Mouse (Mus musculus): ENCODE data around the gene Gm525. TPM values are rescaled to one million over a fixed set of nuclear protein-coding genes. Genes with fewer than 3 reads are reported as not detected.
"Not testable (repeated sequence)": the region's sequence is repeated elsewhere in the genome, so short reads cannot be mapped to it uniquely, and the experiment has no call there.

Gm525 gene
- polyA plus RNA-seq, 1 experiment from 2014 or later = not detected

DNA sequence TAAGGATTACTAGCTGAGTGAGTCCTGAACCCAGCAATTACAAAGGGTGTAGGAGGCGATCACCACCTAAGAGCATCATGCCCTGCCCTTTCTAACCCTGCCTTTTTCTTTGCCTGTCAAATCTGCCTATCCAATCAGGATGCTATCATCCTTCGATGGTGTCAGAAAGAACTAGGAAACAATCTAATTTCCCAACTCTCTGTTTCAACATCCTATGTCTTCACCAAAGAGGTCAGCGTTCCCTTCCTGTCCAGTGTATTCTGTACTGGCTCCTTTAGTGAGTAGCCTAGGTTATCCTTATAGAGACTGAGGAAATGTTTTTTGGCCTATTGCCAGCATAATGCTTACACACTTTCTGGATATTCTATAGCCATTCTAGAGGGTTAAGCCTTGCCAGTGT, 38.1 kb upstream of the Gm525 start:
- no peak overlapping the region for H3K27ac ChIP-seq (ENCODE audit: low read depth, low read length)
- H3K27me3 ChIP-seq (ENCODE audit: control insufficient read depth, insufficient read depth, low read length) = no peaks in the 10 kb centered on the region
- no peaks in the 10 kb centered on the region for H3K4me1 ChIP-seq (ENCODE audit: control insufficient read depth, insufficient read depth, low read length)
- H3K4me3 ChIP-seq (ENCODE audit: low read depth, low read length) = no peak overlapping the region
- no peak for ATAC-seq (ENCODE audit: low read depth)
- H3K9ac ChIP-seq (replicated peaks; ENCODE audit: low read depth, low read length) = no peak overlapping the region
- 86% methylated on average over 3 of the region's 3 CpGs for WGBS
- no peak overlapping the region for H3K4me2 ChIP-seq (ENCODE audit: low read depth, low read length)
- no peaks in the 10 kb centered on the region for H3K9me3 ChIP-seq (ENCODE audit: control insufficient read depth, low read length)
- H3K36me3 ChIP-seq (ENCODE audit: control insufficient read depth, insufficient read depth, low read length) = peaks cover 18% of the 10 kb centered on the region

DNA sequence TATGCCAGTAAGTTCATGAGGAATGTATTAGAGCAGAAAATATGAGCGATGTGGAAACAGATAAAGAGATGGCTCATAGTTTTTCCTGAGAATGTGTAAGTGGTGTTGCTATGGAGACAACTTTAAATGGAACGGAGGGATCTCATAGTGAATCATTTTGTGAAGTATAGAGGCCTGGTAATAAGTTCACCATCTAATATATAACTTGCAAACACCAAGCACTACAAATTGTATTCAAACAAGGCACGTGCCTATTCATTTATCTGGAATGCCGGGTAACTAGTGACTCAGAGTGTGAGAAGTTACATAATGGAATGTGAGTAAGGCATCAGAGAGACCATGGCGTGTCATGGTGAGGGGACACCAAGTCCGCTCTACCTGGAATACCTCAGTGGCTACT, 35.1 kb upstream of the Gm525 start:
- Histone ChIP-seq H3K4me2 (ENCODE audit: low read depth, low read length) (no peak overlapping the region), H3K27ac (ENCODE audit: low read depth, low read length) (no peak overlapping the region), H3K9me3 (ENCODE audit: control insufficient read depth, low read length) (no peaks in the 10 kb centered on the region), H3K36me3 (ENCODE audit: control insufficient read depth, insufficient read depth, low read length) (peaks cover 24% of the 10 kb centered on the region), H3K9ac (replicated peaks; ENCODE audit: low read depth, low read length) (no peak overlapping the region), H3K4me3 (ENCODE audit: low read depth, low read length) (no peak overlapping the region), H3K4me1 (ENCODE audit: control insufficient read depth, insufficient read depth, low read length) (no peaks in the 10 kb centered on the region), H3K27me3 (ENCODE audit: control insufficient read depth, insufficient read depth, low read length) (no peaks in the 10 kb centered on the region)
- no peak for ATAC-seq (ENCODE audit: low read depth)
- 90% methylated on average over 6 of the region's 6 CpGs for WGBS

DNA sequence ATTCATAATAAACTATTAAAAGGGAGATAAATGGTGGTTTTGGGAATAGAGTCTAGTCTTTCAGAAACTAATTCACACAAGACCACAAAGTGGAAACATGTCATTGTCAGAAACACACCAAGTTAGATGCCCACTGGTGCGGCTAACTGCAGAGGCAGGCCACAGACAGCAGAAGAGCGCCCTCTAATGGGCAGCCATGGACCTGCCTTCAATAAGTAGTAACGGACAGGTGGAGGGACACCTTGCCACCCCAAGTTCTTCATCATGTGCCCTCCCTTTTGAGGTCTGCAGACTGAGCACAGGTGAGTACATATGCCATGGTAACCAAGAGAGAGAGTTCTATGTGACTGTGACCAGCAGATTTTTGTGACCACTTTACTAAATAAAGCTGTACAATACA, 34.3 kb upstream of the Gm525 start:
- Histone ChIP-seq H3K4me2 (ENCODE audit: low read depth, low read length) (no peak overlapping the region), H3K9me3 (ENCODE audit: control insufficient read depth, low read length) (no peaks in the 10 kb centered on the region), H3K27ac (ENCODE audit: low read depth, low read length) (no peak overlapping the region), H3K4me3 (ENCODE audit: low read depth, low read length) (no peak overlapping the region), H3K9ac (replicated peaks; ENCODE audit: low read depth, low read length) (no peak overlapping the region), H3K36me3 (ENCODE audit: control insufficient read depth, insufficient read depth, low read length) (peaks cover 25% of the 10 kb centered on the region), H3K4me1 (ENCODE audit: control insufficient read depth, insufficient read depth, low read length) (no peaks in the 10 kb centered on the region), H3K27me3 (ENCODE audit: control insufficient read depth, insufficient read depth, low read length) (no peaks in the 10 kb centered on the region)
- no peak for ATAC-seq (ENCODE audit: low read depth)
- WGBS = 45% methylated on average over 3 of the region's 3 CpGs

DNA sequence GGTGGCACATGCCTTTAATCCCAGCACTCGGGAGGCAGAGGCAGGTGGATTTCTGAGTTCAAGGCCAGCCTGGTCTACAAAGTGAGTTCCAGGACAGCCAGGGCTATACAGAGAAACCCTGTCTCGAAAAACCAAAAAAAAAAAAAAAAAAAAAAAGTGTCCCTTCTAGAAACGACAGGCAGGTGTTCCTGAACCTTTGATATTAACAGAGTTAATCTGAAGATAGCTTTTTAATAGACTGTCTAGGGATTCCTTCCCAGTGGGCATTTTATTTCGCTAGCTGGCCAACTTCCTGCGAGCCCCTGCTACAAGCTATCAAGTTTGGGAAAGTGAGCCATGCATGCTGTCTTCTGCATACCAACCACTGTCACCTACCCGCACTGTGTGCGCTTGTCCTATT, 32.6 kb upstream of the Gm525 start:
- H3K27ac ChIP-seq (ENCODE audit: low read depth, low read length) = not testable (repeated sequence)
- peaks cover 39% of the 10 kb centered on the region for H3K36me3 ChIP-seq (ENCODE audit: control insufficient read depth, insufficient read depth, low read length)

DNA sequence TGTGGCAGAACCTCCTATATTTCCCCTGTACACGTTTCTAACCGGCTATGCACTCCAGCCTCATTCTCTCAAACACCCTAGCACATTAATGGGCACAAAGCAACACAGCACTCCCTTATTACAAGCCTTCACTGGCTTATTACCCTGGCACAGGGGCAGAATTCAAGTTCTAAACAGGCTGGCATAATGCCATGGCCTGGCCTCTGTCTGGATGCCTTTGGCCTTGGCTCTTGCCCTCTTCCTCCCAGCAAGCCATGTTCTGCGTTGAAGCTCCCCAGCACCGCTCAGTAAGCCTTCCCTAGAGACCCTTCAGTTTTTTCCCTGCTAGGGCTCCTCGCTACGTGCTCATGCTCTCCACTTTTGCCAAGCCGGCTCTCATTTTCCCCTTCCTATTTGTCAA, 30.6 kb upstream of the Gm525 start:
- Histone ChIP-seq H3K4me2 (ENCODE audit: low read depth, low read length) (no peak overlapping the region), H3K4me1 (ENCODE audit: control insufficient read depth, insufficient read depth, low read length) (no peaks in the 10 kb centered on the region), H3K4me3 (ENCODE audit: low read depth, low read length) (no peak overlapping the region), H3K27ac (ENCODE audit: low read depth, low read length) (no peak overlapping the region), H3K9ac (replicated peaks; ENCODE audit: low read depth, low read length) (no peak overlapping the region), H3K27me3 (ENCODE audit: control insufficient read depth, insufficient read depth, low read length) (no peaks in the 10 kb centered on the region), H3K9me3 (ENCODE audit: control insufficient read depth, low read length) (no peaks in the 10 kb centered on the region), H3K36me3 (ENCODE audit: control insufficient read depth, insufficient read depth, low read length) (peaks cover 53% of the 10 kb centered on the region)
- no peak for ATAC-seq (ENCODE audit: low read depth)
- 85% methylated on average over 7 of the region's 7 CpGs for WGBS

More for the DNA sequence above, 32.6 kb upstream of the Gm525 start:
- not testable (repeated sequence) for H3K4me1 ChIP-seq (ENCODE audit: control insufficient read depth, insufficient read depth, low read length); H3K9ac ChIP-seq (replicated peaks; ENCODE audit: low read depth, low read length); ATAC-seq (ENCODE audit: low read depth); H3K4me2 ChIP-seq (ENCODE audit: low read depth, low read length); H3K4me3 ChIP-seq (ENCODE audit: low read depth, low read length); H3K9me3 ChIP-seq (ENCODE audit: control insufficient read depth, low read length); H3K27me3 ChIP-seq (ENCODE audit: control insufficient read depth, insufficient read depth, low read length)
- WGBS = 91% methylated on average over 6 of the region's 7 CpGs

DNA sequence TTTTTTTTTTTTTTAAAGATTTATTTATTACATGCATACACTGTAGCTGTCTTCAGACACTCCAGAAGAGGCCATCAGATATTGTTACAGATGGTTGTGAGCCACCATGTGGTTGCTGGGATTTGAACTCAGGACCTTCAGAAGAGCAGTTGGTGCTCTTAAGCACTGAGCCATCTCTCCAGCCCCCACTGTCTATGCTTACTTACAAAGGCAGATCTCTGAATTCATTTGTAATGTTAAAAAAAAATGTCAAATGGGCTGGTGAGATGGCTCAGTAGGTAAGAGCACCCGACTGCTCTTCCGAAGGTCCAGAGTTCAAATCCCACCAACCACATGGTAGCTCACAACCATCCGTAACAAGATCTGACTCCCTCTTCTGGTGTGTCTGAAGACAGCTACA, 28.1 kb upstream of the Gm525 start:
- 100% methylated on average over 3 of the region's 3 CpGs for WGBS
- ATAC-seq (ENCODE audit: low read depth); H3K9ac ChIP-seq (replicated peaks; ENCODE audit: low read depth, low read length); H3K4me1 ChIP-seq (ENCODE audit: control insufficient read depth, insufficient read depth, low read length); H3K9me3 ChIP-seq (ENCODE audit: control insufficient read depth, low read length); H3K27ac ChIP-seq (ENCODE audit: low read depth, low read length); H3K27me3 ChIP-seq (ENCODE audit: control insufficient read depth, insufficient read depth, low read length); H3K4me3 ChIP-seq (ENCODE audit: low read depth, low read length); H3K4me2 ChIP-seq (ENCODE audit: low read depth, low read length): not testable (repeated sequence)
- peaks cover 50% of the 10 kb centered on the region for H3K36me3 ChIP-seq (ENCODE audit: control insufficient read depth, insufficient read depth, low read length)

DNA sequence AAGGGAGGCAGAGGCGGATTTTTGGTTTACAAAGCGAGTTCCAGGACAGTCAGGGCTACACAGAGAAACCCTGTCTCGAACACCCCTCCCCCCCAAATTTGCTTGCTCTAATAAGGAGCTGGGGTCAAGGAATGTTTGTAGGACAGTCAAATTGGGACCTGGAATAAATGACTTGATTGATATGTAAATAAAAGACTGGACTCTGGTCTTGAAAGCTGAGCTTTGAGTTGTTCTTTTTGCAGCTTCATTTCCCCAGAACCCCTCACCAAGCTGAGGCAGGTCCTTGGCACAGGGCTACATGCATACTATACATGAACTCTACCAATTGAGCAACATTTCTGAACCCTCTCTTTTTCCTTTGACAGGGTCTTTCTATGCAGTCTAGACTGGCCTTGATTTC, 27.6 kb upstream of the Gm525 start:
- Histone ChIP-seq H3K4me2 (ENCODE audit: low read depth, low read length) (no peak overlapping the region), H3K27ac (ENCODE audit: low read depth, low read length) (no peak overlapping the region), H3K4me3 (ENCODE audit: low read depth, low read length) (no peak overlapping the region), H3K36me3 (ENCODE audit: control insufficient read depth, insufficient read depth, low read length) (peaks cover 52% of the 10 kb centered on the region), H3K27me3 (ENCODE audit: control insufficient read depth, insufficient read depth, low read length) (no peaks in the 10 kb centered on the region), H3K4me1 (ENCODE audit: control insufficient read depth, insufficient read depth, low read length) (no peaks in the 10 kb centered on the region), H3K9me3 (ENCODE audit: control insufficient read depth, low read length) (no peaks in the 10 kb centered on the region), H3K9ac (replicated peaks; ENCODE audit: low read depth, low read length) (no peak overlapping the region)
- no peak for ATAC-seq (ENCODE audit: low read depth)
- WGBS = 93% methylated on average over 3 of the region's 3 CpGs

DNA sequence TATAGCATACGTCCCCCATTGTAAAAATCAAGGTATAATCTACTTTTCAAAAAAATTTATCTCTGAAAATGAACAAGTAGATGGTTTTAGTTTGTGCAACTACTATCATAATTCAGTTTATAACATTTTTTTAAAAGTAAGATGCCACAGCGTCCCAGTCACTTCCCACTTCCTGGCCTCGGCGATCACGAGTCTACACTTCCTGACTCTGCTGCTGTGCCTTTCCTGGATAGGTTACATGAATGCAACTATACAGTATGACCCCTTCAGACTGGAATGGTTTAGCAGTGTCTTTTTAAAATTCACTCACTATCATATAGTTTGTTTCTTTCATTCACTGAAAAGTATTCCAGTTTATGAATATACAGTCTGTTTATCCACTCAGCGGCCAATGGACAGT, 21.9 kb upstream of the Gm525 start:
- Histone ChIP-seq H3K4me2 (ENCODE audit: low read depth, low read length) (no peak overlapping the region), H3K36me3 (ENCODE audit: control insufficient read depth, insufficient read depth, low read length) (peaks cover 30% of the 10 kb centered on the region), H3K4me1 (ENCODE audit: control insufficient read depth, insufficient read depth, low read length) (no peaks in the 10 kb centered on the region), H3K27me3 (ENCODE audit: control insufficient read depth, insufficient read depth, low read length) (no peaks in the 10 kb centered on the region), H3K9me3 (ENCODE audit: control insufficient read depth, low read length) (no peaks in the 10 kb centered on the region), H3K27ac (ENCODE audit: low read depth, low read length) (no peak overlapping the region), H3K9ac (replicated peaks; ENCODE audit: low read depth, low read length) (no peak overlapping the region), H3K4me3 (ENCODE audit: low read depth, low read length) (no peak overlapping the region)
- no peak for ATAC-seq (ENCODE audit: low read depth)
- 92% methylated on average over 6 of the region's 6 CpGs for WGBS

DNA sequence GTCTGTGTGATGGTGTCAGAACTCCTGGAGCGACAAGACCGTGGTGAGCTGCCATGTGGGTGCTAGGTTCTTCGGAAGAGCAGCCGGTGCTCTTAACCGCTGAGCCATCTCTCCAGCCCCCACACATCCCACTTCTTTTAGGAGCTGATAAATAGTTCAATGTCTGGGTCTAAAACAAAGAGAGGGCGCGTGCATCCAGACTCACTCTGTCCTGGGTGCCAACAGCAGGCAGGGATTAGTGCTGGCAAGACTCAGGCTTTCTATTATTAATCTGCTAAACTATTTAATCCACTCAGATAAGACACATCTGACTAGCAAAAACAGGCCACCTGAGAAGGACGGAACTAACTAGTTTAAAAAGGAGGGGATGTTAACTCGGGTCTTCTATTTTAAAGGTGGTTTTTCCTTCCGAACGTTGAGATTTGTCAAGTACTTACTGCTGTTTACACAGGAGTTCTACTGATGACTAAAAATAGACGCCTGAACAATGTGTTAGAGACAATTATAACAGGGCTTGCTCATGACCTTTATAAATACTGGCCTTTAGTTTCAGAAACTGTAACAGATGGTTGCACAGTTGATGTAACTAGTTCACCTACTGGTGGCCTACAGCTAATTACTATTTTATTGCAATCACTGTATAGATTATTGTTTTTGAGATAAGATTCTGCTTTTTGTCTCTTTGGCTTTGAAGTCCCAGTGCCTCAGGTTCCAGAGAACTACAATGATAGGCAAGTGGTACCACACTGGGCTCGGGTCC, 17.5 kb upstream of the Gm525 start:
- Histone ChIP-seq H3K27ac (ENCODE audit: low read depth, low read length) (no peak overlapping the region), H3K4me1 (ENCODE audit: control insufficient read depth, insufficient read depth, low read length) (peaks cover 21% of the 10 kb centered on the region), H3K4me3 (ENCODE audit: low read depth, low read length) (no peak overlapping the region), H3K4me2 (ENCODE audit: low read depth, low read length) (no peak overlapping the region), H3K9ac (replicated peaks; ENCODE audit: low read depth, low read length) (no peak overlapping the region), H3K9me3 (ENCODE audit: control insufficient read depth, low read length) (no peaks in the 10 kb centered on the region), H3K27me3 (ENCODE audit: control insufficient read depth, insufficient read depth, low read length) (no peaks in the 10 kb centered on the region), H3K36me3 (ENCODE audit: control insufficient read depth, insufficient read depth, low read length) (no peaks in the 10 kb centered on the region; the same call in 1 of the 2 replicates)
- 87% methylated on average over 13 of the region's 13 CpGs for WGBS
- ATAC-seq (ENCODE audit: low read depth) = no peak
